Mouse (Mus musculus) brain, embryonic 14.5 days (tissue): Measurements from ENCODE around the gene Frmd4b.

Source experiments
- CTCF ChIP-seq: fragments of 200-500 bp; IDR thresholded peaks from 2 replicates; pipeline ENCODE4 v1.5.1; 2012; ENCODE audit warnings: inconsistent platforms, mild to moderate bottlenecking, moderate library complexity, borderline replicate concordance; ENCODE audit not compliant: insufficient read depth, insufficient read length; ENCODE audit errors: extremely low read depth
- POLR2A ChIP-seq: fragments of 200-500 bp; IDR thresholded peaks from 2 replicates; pipeline ENCODE4 v1.6.1; 2012; ENCODE audit warnings: mild to moderate bottlenecking, inconsistent platforms, borderline replicate concordance; ENCODE audit not compliant: poor library complexity, insufficient read depth, insufficient read length, severe bottlenecking; ENCODE audit errors: extremely low read depth

DNA sequence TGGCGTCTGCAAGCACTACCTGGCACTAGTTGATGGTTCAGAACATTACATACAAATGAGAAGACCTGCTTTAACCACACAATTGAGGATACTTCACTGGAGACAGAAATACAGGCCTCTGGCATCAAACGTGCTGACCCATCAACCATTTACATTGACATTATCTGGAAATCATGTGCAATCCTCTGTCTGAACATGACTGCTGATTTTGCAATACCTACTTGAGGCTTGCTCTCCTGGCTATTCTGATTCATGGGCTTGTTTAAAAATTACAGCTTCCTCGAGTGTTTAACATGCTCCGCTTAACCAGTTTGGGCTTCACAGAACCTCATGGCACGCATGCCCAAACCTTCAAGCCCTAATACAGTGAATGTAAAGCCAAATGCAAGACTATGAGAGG lies 42.4 kb downstream of the Frmd4b start:
- no peak for TF ChIP-seq CTCF
- TF ChIP-seq POLR2A = no peak
